Mouse (Mus musculus): Measurements from ENCODE around the gene Mettl14. TPM values are rescaled to one million over a fixed set of nuclear protein-coding genes. Genes with fewer than 3 reads are reported as not detected.

Mettl14 gene
- total and polyA plus RNA-seq, 3 experiments: 6.0 to 13.3 (median 8.7) TPM

GRCm38 (mm10) chr3:123371766-123372535 is 14.0 kb downstream of the Mettl14 start:
- no peaks in the 10 kb centered on the region for H3K79me2 ChIP-seq (replicated peaks; ENCODE audit: control insufficient read depth, extremely low read depth, insufficient read depth, poor library complexity, severe bottlenecking)
- dilution Hi-C loops (cut with MboI; ENCODE audit: extremely low pct_ligation_motif_present, extremely low pct_unique_long_range_greater_than_20kb, low sequenced_read_pairs): no loop called here
- no peaks in the 10 kb centered on the region for H3K9me3 ChIP-seq (replicated peaks; ENCODE audit: low read length)
- peaks cover 0 to 8% of the 10 kb centered on the region in 2 experiments; a peak in 2 of 4 replicates for H3K4me1 ChIP-seq (ENCODE audit: control insufficient read depth in 1 of 2, insufficient read depth in 2 of 2)
- no peak overlapping the region for H3K9ac ChIP-seq (ENCODE audit: insufficient read depth, low read depth)
- no peak overlapping the region for H3K4me3 ChIP-seq (replicated peaks in 1 of 3; ENCODE audit: low read depth in 2 of 3, low read length in 2 of 3, poor library complexity in 1 of 3)
- H3K36me3 ChIP-seq (replicated peaks in 1 of 2; ENCODE audit: control insufficient read depth in 1 of 2, insufficient read depth in 1 of 2, low read length in 1 of 2): peaks cover 23 to 62% of the 10 kb centered on the region in 2 experiments
- H3K27ac ChIP-seq (ENCODE audit: insufficient read depth, low read depth): no peak overlapping the region
- no peak for TF ChIP-seq MEF2A (IDR thresholded peaks at IDR 0.05; ENCODE audit: borderline replicate concordance, low read depth, low read length)
- TF ChIP-seq MAFK (IDR thresholded peaks at IDR 0.05; ENCODE audit: insufficient replicate concordance, low read length): 0 out of 2 replicates have a peak, but pooled peaks have one; percentile 15
- TF ChIP-seq ZNF384 (IDR thresholded peaks at IDR 0.05; ENCODE audit: low read depth, low read length): no peak
- TF ChIP-seq CTCF (conservative IDR thresholded peaks at IDR 0.05 in 1 of 2, IDR thresholded peaks at IDR 0.05 in 1 of 2; ENCODE audit: low read depth in 2 of 2, low read length in 2 of 2): peak; percentile 63 to 67
- TF ChIP-seq POLR2AphosphoS2 (IDR thresholded peaks at IDR 0.05; ENCODE audit: low read depth, low read length): no peak
- peak; percentile 58 for TF ChIP-seq SMC3 (IDR thresholded peaks at IDR 0.05; ENCODE audit: low read depth, low read length)
- no peak for TF ChIP-seq ETS1 (conservative IDR thresholded peaks at IDR 0.05; ENCODE audit: low read depth, low read length)
- TF ChIP-seq E2F4 (IDR thresholded peaks at IDR 0.05; ENCODE audit: insufficient replicate concordance, low read depth, low read length): no peak
- no peak for TF ChIP-seq EP300 (IDR thresholded peaks at IDR 0.05; ENCODE audit: low read length)
- peak; percentile 49 for TF ChIP-seq RAD21 (IDR thresholded peaks at IDR 0.05; ENCODE audit: low read depth, low read length)
- TF ChIP-seq BHLHE40 (IDR thresholded peaks at IDR 0.05; ENCODE audit: low read depth, low read length): no peak
- H3K27me3 ChIP-seq (replicated peaks): no peaks in the 10 kb centered on the region
- in situ Hi-C loops (cut with MboI; ENCODE audit: low pct_ligation_motif_present, low pct_unique_long_range_greater_than_20kb, low sequenced_read_pairs): no loop called here
- no peak overlapping the region for H3K4me2 ChIP-seq (ENCODE audit: insufficient read depth, low read depth, poor library complexity, severe bottlenecking)
- DNase-seq (ENCODE audit: extremely low read depth): no peak

- peaks cover 28 to 64% of the 10 kb centered on the region in 2 experiments for H3K36me3 ChIP-seq (replicated peaks in 1 of 2; ENCODE audit: control insufficient read depth in 1 of 2, insufficient read depth in 1 of 2, low read length in 1 of 2)
- dilution Hi-C loops (cut with MboI; ENCODE audit: extremely low pct_ligation_motif_present, extremely low pct_unique_long_range_greater_than_20kb, low sequenced_read_pairs): no loop called here
These were observed 15.0 kb downstream of the Mettl14 start for GRCm38 (mm10) chr3:123370927-123371326.

GRCm38 (mm10) chr3:123369161-123369560 is 16.7 kb downstream of the Mettl14 start:
- Histone ChIP-seq H3K4me1 (ENCODE audit: control insufficient read depth in 1 of 2, insufficient read depth in 2 of 2) (peaks cover 0 to 15% of the 10 kb centered on the region in 2 experiments; a peak in 2 of 4 replicates), H3K9ac (ENCODE audit: insufficient read depth, low read depth) (no peak overlapping the region), H3K4me3 (replicated peaks in 1 of 3; ENCODE audit: low read depth in 2 of 3, low read length in 2 of 3, poor library complexity in 1 of 3) (no peak overlapping the region), H3K27ac (ENCODE audit: insufficient read depth, low read depth) (no peak overlapping the region), H3K4me2 (ENCODE audit: insufficient read depth, low read depth, poor library complexity, severe bottlenecking) (no peak overlapping the region), H3K27me3 (replicated peaks) (no peaks in the 10 kb centered on the region), H3K9me3 (replicated peaks; ENCODE audit: low read length) (no peaks in the 10 kb centered on the region), H3K36me3 (replicated peaks in 1 of 2; ENCODE audit: control insufficient read depth in 1 of 2, insufficient read depth in 1 of 2, low read length in 1 of 2) (peaks cover 31 to 65% of the 10 kb centered on the region in 2 experiments), H3K79me2 (replicated peaks; ENCODE audit: control insufficient read depth, extremely low read depth, insufficient read depth, poor library complexity, severe bottlenecking) (no peaks in the 10 kb centered on the region)
- no peak for DNase-seq (ENCODE audit: extremely low read depth)
- TF ChIP-seq ZMIZ1 (IDR thresholded peaks at IDR 0.05; ENCODE audit: low read depth, low read length) (no peak), GABPA (IDR thresholded peaks at IDR 0.05; ENCODE audit: insufficient replicate concordance, low read depth, low read length) (no peak), HCFC1 (IDR thresholded peaks at IDR 0.05; ENCODE audit: low read depth, low read length) (no peak), CHD1 (IDR thresholded peaks at IDR 0.05; ENCODE audit: low read depth, low read length) (no peak), ELF1 (IDR thresholded peaks at IDR 0.05; ENCODE audit: low read depth, low read length) (no peak)
- in situ Hi-C loops (cut with MboI; ENCODE audit: low pct_ligation_motif_present, low pct_unique_long_range_greater_than_20kb, low sequenced_read_pairs): no loop called here
- dilution Hi-C loops (cut with MboI; ENCODE audit: extremely low pct_ligation_motif_present, extremely low pct_unique_long_range_greater_than_20kb, low sequenced_read_pairs): no loop called here

More at GRCm38 (mm10) chr3:123370927-123371326, 15.0 kb downstream of the Mettl14 start:
- Histone ChIP-seq H3K4me3 (replicated peaks in 1 of 3; ENCODE audit: low read depth in 2 of 3, low read length in 2 of 3, poor library complexity in 1 of 3) (no peak overlapping the region), H3K27ac (ENCODE audit: insufficient read depth, low read depth) (no peak overlapping the region), H3K9me3 (replicated peaks; ENCODE audit: low read length) (no peaks in the 10 kb centered on the region), H3K9ac (ENCODE audit: insufficient read depth, low read depth) (no peak overlapping the region), H3K4me2 (ENCODE audit: insufficient read depth, low read depth, poor library complexity, severe bottlenecking) (no peak overlapping the region), H3K79me2 (replicated peaks; ENCODE audit: control insufficient read depth, extremely low read depth, insufficient read depth, poor library complexity, severe bottlenecking) (no peaks in the 10 kb centered on the region), H3K27me3 (replicated peaks) (no peaks in the 10 kb centered on the region), H3K4me1 (ENCODE audit: control insufficient read depth in 1 of 2, insufficient read depth in 2 of 2) (peaks cover 0 to 15% of the 10 kb centered on the region in 2 experiments; a peak in 2 of 4 replicates)
- no peak for DNase-seq (ENCODE audit: extremely low read depth)
- TF ChIP-seq MYC (IDR thresholded peaks at IDR 0.05; ENCODE audit: low read depth, low read length) (no peak), RAD21 (IDR thresholded peaks at IDR 0.05; ENCODE audit: low read depth, low read length) (no peak)
- in situ Hi-C loops (cut with MboI; ENCODE audit: low pct_ligation_motif_present, low pct_unique_long_range_greater_than_20kb, low sequenced_read_pairs): no loop called here
